Comparison of ENCODE assay signal across 11 mouse cellular contexts in the genomic region with DNA sequence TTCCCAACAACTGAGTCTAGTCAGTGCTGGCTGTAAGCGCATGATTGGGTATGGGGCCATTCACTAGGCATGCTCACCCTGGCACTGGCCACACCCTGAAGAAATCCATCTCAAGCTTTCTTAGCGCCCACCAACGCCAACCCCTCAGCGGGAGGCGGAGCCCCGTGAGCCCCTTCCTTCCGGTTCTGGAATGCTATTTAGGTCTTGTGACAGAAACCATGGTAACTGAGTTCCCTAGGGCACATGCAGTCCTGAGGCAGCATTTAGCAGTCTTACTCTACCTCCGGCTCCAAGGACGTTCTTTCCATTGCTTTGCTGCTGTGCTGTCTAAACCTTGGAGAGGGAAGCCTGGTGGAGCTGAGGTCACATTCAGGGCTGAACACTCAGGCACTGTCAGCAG. TPM values are rescaled to one million over a fixed set of nuclear protein-coding genes. Genes with fewer than 3 reads are reported as not detected.
DNase-seq lines count a peak whose midpoint lies in the region; ATAC-seq lines count a peak whose summit lies in the region.
"Had no signal": no experiment of that assay in that cellular context is flagged by ENCODE, and none has a peak within 500 bp of the region (broad histone marks: within the 10 kb centered on the region; RNA-seq: fewer than 3 reads in every experiment).

No protein-coding gene starts in this region.

- WGBS in heart, embryonic 14.5 days = 43% methylated on average over 9 of the region's 9 CpGs
- WGBS in neural tube, embryonic 15.5 days = 42% methylated on average over 9 of the region's 9 CpGs

- ATAC-seq in heart, embryonic 14.5 days (ENCODE audit: insufficient number of reproducible peaks, insufficient read depth, low FRiP score, low read depth) = no peak
- peak; percentile 62 to 68 for ATAC-seq in hematopoietic stem cell, adult 5-6 weeks (replicated peaks in 1 of 2; ENCODE audit: insufficient read depth in 1 of 2, low FRiP score in 2 of 2, low TSS enrichment in 1 of 2, low read depth in 1 of 2, poor library complexity in 2 of 2, severe bottlenecking in 2 of 2)
- peak; percentile 47; the same call in 1 of the 2 replicates for ATAC-seq in neural tube, embryonic 15.5 days (ENCODE audit: low FRiP score)

- H3K9ac ChIP-seq in heart, embryonic 14.5 days (ENCODE audit: low read length) = no peak overlapping the region
- H3K9ac ChIP-seq in neural tube, embryonic 15.5 days (replicated peaks) = no peak overlapping the region
- H3K9ac ChIP-seq: liver, embryonic 15.5 days had no signal

- H3K4me3 ChIP-seq in heart, embryonic 14.5 days (ENCODE audit: control insufficient read depth in 1 of 2, insufficient read depth in 1 of 2, low read depth in 1 of 2, low read length in 2 of 2) = no peak overlapping the region
- no peak overlapping the region for H3K4me3 ChIP-seq in neural tube, embryonic 15.5 days (replicated peaks)
- H3K4me3 ChIP-seq: liver, embryonic 15.5 days had no signal

- no peaks in the 10 kb centered on the region for H3K36me3 ChIP-seq in heart, embryonic 14.5 days (ENCODE audit: control insufficient read depth, insufficient read depth, low read length)
- no peaks in the 10 kb centered on the region for H3K36me3 ChIP-seq in neural tube, embryonic 15.5 days
- H3K36me3 ChIP-seq: liver, embryonic 15.5 days had no signal

- DNase-seq in heart, postnatal 14 days = no peak
- DNase-seq in retina, postnatal 1 day = peak; percentile 33
- DNase-seq in retina, embryonic 14.5 days (ENCODE audit: low spot score) = no peak
- no peak for DNase-seq in c-Kit-positive CD71-positive TER-119-positive erythroid progenitor cells, embryonic 14.5 days (ENCODE audit: low spot score)
- no peak for DNase-seq in right cerebral cortex, postnatal 14 days
- DNase-seq: gastrocnemius, postnatal 10 days; thymus, postnatal 25 days had no signal

- H3K27ac ChIP-seq in heart, embryonic 14.5 days (replicated peaks in 1 of 2; ENCODE audit: control insufficient read depth in 1 of 2, insufficient read depth in 1 of 2, low read depth in 2 of 2, low read length in 2 of 2) = no peak overlapping the region
- no peak overlapping the region for H3K27ac ChIP-seq in neural tube, embryonic 15.5 days (replicated peaks)
- H3K27ac ChIP-seq: liver, embryonic 15.5 days had no signal

- H3K27me3 ChIP-seq in heart, embryonic 14.5 days (ENCODE audit: control insufficient read depth, insufficient read depth, low read length) = no peaks in the 10 kb centered on the region
- no peaks in the 10 kb centered on the region for H3K27me3 ChIP-seq in neural tube, embryonic 15.5 days (replicated peaks)
- H3K27me3 ChIP-seq: liver, embryonic 15.5 days had no signal

- intact Hi-C loops in heart, postnatal 14 days (cut with DNase I) = no loop called here

- H3K4me2 ChIP-seq in heart, embryonic 14.5 days (ENCODE audit: low read length) = peak overlapping the region; percentile 18; the same call in 1 of the 2 replicates
- H3K4me2 ChIP-seq in neural tube, embryonic 15.5 days = no peak overlapping the region
- H3K4me2 ChIP-seq: liver, embryonic 15.5 days had no signal

- no peaks in the 10 kb centered on the region for H3K4me1 ChIP-seq in heart, embryonic 14.5 days (ENCODE audit: control insufficient read depth in 2 of 2, insufficient read depth in 2 of 2, low read length in 2 of 2)
- peaks cover 6% of the 10 kb centered on the region; the same call in 1 of the 2 replicates for H3K4me1 ChIP-seq in neural tube, embryonic 15.5 days
- H3K4me1 ChIP-seq: liver, embryonic 15.5 days had no signal

- no peaks in the 10 kb centered on the region for H3K9me3 ChIP-seq in heart, embryonic 14.5 days (ENCODE audit: control insufficient read depth, low read length)
- no peaks in the 10 kb centered on the region for H3K9me3 ChIP-seq in neural tube, embryonic 15.5 days (replicated peaks)
- H3K9me3 ChIP-seq: liver, embryonic 15.5 days had no signal

RNA-seq across cellular contexts. Expression of gene Zfp64, which starts 22.6 kb away (rescaled TPM):
- 15.3 and 15.7 TPM in 2 replicates for polyA plus RNA-seq in heart, embryonic 14.5 days (2014; fragmentation: Nextera tagmentation; extraction: Ambion mirVana)
- 1 to 10 TPM; 8.7 to 8.9 TPM for total RNA-seq in heart, postnatal 14 days (2021)
- 24.0 and 35.9 TPM in 2 replicates for total RNA-seq in hematopoietic stem cell, adult 5-6 weeks (2017)
- polyA plus RNA-seq in neural tube, embryonic 15.5 days (2015; fragmentation: Nextera tagmentation; extraction: Ambion mirVana) = 24.1 and 28.4 TPM in 2 replicates
